Mouse (Mus musculus): ENCODE measurements at regions not wholly inside any gene's neighbourhood (a gene's known extent, or its start where the extent isn't known, plus 50 kb on each side); places are given as distances from the start of the nearest gene placed in this dataset.

- DNase-seq (ENCODE audit: low read depth, low spot score): no peak
Measured at GRCm38 (mm10) chr3:132015205-132015604, 69.9 kb upstream of the Dkk2 start.

- DNase-seq (ENCODE audit: low read depth, low spot score): no peak
Measured at GRCm38 (mm10) chr3:132017485-132018261, 67.4 kb upstream of the Dkk2 start.

GRCm38 (mm10) chr3:132018505-132018904 lies 66.6 kb upstream of the Dkk2 start:
- no peak for DNase-seq (ENCODE audit: low read depth, low spot score)

GRCm38 (mm10) chr3:132022032-132022431 lies 63.1 kb upstream of the Dkk2 start:
- DNase-seq (ENCODE audit: low read depth, low spot score): no peak

- DNase-seq (ENCODE audit: low read depth, low spot score): no peak
Measured at GRCm38 (mm10) chr3:132023342-132023741, 61.8 kb upstream of the Dkk2 start.

- DNase-seq (ENCODE audit: low read depth, low spot score): no peak
Measured at GRCm38 (mm10) chr3:132029112-132029511, 56.0 kb upstream of the Dkk2 start.

GRCm38 (mm10) chr3:132033078-132033713 lies 51.9 kb upstream of the Dkk2 start:
- no peak for DNase-seq (ENCODE audit: low read depth, low spot score)

GRCm38 (mm10) chr3:132035176-132035575 lies 49.9 kb upstream of the Dkk2 start:
- no peak for DNase-seq (ENCODE audit: low read depth, low spot score)
